Mouse (Mus musculus) cortical plate, adult 2 months (tissue): ENCODE measurements around the gene Usp25.

Experiments used
- CTCF ChIP-seq: fragments of 200-500 bp; IDR thresholded peaks from 2 replicates; pipeline ENCODE4 v1.5.1; 2011; ENCODE audit warnings: mild to moderate bottlenecking, control low read depth, low read length; ENCODE audit not compliant: insufficient read depth; ENCODE audit errors: extremely low read depth
- POLR2A ChIP-seq: fragments of 200-500 bp; IDR thresholded peaks from 2 replicates; pipeline ENCODE4 v1.6.1; 2011; ENCODE audit warnings: mild to moderate bottlenecking, low read length, control low read depth; ENCODE audit not compliant: insufficient read depth; ENCODE audit errors: extremely low read depth

GRCm38 (mm10) chr16:77093526-77093925, 80.0 kb downstream of the Usp25 start:
- TF ChIP-seq CTCF, result no peak
- no peak for TF ChIP-seq POLR2A
